Mouse (Mus musculus): Measurements from ENCODE around the gene Macrod2.

The Macrod2 gene

GRCm38 (mm10) chr2:140906123-140906522, 511.0 kb downstream of the Macrod2 start:
- DNase-seq (ENCODE audit: low spot score in 2 of 2) = no peak

GRCm38 (mm10) chr2:140911463-140911862, 516.4 kb downstream of the Macrod2 start:
- no peak for DNase-seq (ENCODE audit: low spot score in 2 of 2)

GRCm38 (mm10) chr2:140912179-140912578, 517.1 kb downstream of the Macrod2 start:
- no peak for DNase-seq (ENCODE audit: low spot score in 2 of 2)

- no peak for DNase-seq (ENCODE audit: low spot score in 2 of 2)
Observed at GRCm38 (mm10) chr2:140912931-140913330, 517.8 kb downstream of the Macrod2 start.

- no peak for DNase-seq (ENCODE audit: low spot score in 2 of 2)
Observed at GRCm38 (mm10) chr2:140913679-140914412, 518.7 kb downstream of the Macrod2 start.

- DNase-seq (ENCODE audit: low spot score in 2 of 2) = no peak
Observed at GRCm38 (mm10) chr2:140926922-140927321, 531.8 kb downstream of the Macrod2 start.

GRCm38 (mm10) chr2:140934483-140934882, 539.4 kb downstream of the Macrod2 start:
- no peak for DNase-seq (ENCODE audit: low spot score in 2 of 2)

GRCm38 (mm10) chr2:140949461-140949860, 554.4 kb downstream of the Macrod2 start:
- no peak for DNase-seq (ENCODE audit: low spot score in 2 of 2)

- no peak for DNase-seq (ENCODE audit: low spot score in 2 of 2)
Observed at GRCm38 (mm10) chr2:140959246-140959645, 564.1 kb downstream of the Macrod2 start.

GRCm38 (mm10) chr2:140970181-140970580, 575.1 kb downstream of the Macrod2 start:
- DNase-seq (ENCODE audit: low spot score in 2 of 2) = no peak

GRCm38 (mm10) chr2:140971845-140972244, 576.7 kb downstream of the Macrod2 start:
- DNase-seq (ENCODE audit: low spot score in 2 of 2) = no peak

GRCm38 (mm10) chr2:140985670-140986372, 590.7 kb downstream of the Macrod2 start:
- no peak for DNase-seq (ENCODE audit: low spot score in 2 of 2)

GRCm38 (mm10) chr2:141003846-141004245, 608.7 kb downstream of the Macrod2 start:
- no peak for DNase-seq (ENCODE audit: low spot score in 2 of 2)

GRCm38 (mm10) chr2:141004326-141004725, 609.2 kb downstream of the Macrod2 start:
- no peak for DNase-seq (ENCODE audit: low spot score in 2 of 2)

- no peak for DNase-seq (ENCODE audit: low spot score in 2 of 2)
Observed at GRCm38 (mm10) chr2:141005616-141006015, 610.5 kb downstream of the Macrod2 start.

- DNase-seq (ENCODE audit: low spot score in 2 of 2) = no peak
Observed at GRCm38 (mm10) chr2:141007725-141008124, 612.6 kb downstream of the Macrod2 start.

- no peak for DNase-seq (ENCODE audit: low spot score in 2 of 2)
Observed at GRCm38 (mm10) chr2:141008458-141008857, 613.3 kb downstream of the Macrod2 start.

GRCm38 (mm10) chr2:141013443-141014165, 618.5 kb downstream of the Macrod2 start:
- DNase-seq (ENCODE audit: low spot score in 2 of 2) = peak; percentile 32 to 68

- DNase-seq (ENCODE audit: low spot score in 2 of 2) = no peak
Observed at GRCm38 (mm10) chr2:141022971-141023370, 627.9 kb downstream of the Macrod2 start.

- DNase-seq (ENCODE audit: low spot score in 2 of 2) = no peak
Observed at GRCm38 (mm10) chr2:141023916-141024315, 628.8 kb downstream of the Macrod2 start.

- no peak for DNase-seq (ENCODE audit: low spot score in 2 of 2)
Observed at GRCm38 (mm10) chr2:141024316-141025043, 629.4 kb downstream of the Macrod2 start.

Measured in urinary bladder, postnatal 4 days (tissue).